Mouse (Mus musculus): ENCODE data around the gene Ust.

DNA sequence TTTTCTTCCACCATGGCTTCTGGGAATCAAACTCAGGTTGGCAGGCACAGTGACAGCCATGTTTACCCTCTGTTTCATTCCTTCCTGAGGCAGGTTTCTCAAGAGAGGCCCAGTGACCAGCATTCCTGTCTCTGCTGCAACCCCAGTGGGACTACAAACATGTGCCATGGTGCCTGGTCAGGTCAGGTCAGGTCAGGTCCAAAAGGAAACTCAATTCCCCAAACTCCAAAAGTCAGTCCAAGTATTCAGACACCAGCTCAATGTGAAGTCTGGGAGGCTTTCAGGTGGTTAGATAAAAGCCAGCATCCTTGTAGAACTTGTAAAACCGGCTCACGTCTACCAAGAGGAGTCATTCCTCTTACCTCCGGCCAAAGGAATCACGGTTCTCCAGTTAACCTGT lies 333.0 kb downstream of the Ust start:
- TF ChIP-seq POLR2A (IDR thresholded peaks at IDR 0.05; ENCODE audit: borderline replicate concordance, insufficient read depth, low read length) (no peak), CTCF (IDR thresholded peaks at IDR 0.05; ENCODE audit: borderline replicate concordance, insufficient read depth, low read depth, low read length) (no peak)

Measured in cerebellum, adult 2 months (tissue).